Mouse (Mus musculus): ENCODE results near the gene Bloc1s2. TPM values are rescaled to one million over a fixed set of nuclear protein-coding genes. Genes with fewer than 3 reads are reported as not detected.
"Not testable (repeated sequence)": the region's sequence is repeated elsewhere in the genome, so short reads cannot be mapped to it uniquely, and the experiment has no call there.

The Bloc1s2 gene
- polyA plus RNA-seq, 1 experiment from 2014 or later: 91.9 TPM

GRCm38 (mm10) chr19:44148991-44149390 is 2.7 kb upstream of the Bloc1s2 start:
- no peak overlapping the region for H3K27ac ChIP-seq
- H3K36me3 ChIP-seq: no peaks in the 10 kb centered on the region
- ATAC-seq: no peak
- 0 out of 2 replicates have a peak, but pooled peaks cover 3% of the 10 kb centered on the region for H3K27me3 ChIP-seq (replicated peaks)
- H3K4me2 ChIP-seq (replicated peaks): no peak overlapping the region
- H3K9ac ChIP-seq: no peak overlapping the region
- no peaks in the 10 kb centered on the region for H3K9me3 ChIP-seq
- WGBS: 70% methylated on average over 2 of the region's 2 CpGs
- H3K4me3 ChIP-seq (replicated peaks): no peak overlapping the region
- H3K4me1 ChIP-seq (replicated peaks): peaks cover 7% of the 10 kb centered on the region; the same call in 1 of the 2 replicates

DNA sequence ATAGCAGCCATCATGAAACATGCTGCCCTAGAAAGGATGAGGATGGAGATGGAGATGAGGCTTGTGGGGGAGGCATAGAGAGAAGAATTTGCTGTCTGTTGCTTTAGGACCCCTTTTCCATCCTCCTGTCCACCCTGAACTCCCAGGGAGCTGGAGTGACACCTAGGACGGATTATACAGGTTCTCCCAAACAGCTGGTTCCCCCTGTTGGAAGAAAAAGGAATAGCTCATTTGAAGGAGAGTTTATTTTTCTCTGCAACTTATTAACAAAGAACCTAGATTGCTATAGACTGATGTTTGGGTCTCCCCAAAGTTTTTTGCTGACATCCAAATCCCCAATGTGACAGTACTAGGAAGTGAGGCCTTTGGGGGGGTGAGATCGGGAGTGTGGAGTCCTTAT is 2.1 kb upstream of the Bloc1s2 start:
- H3K4me1 ChIP-seq (replicated peaks): peaks cover 7% of the 10 kb centered on the region; the same call in 1 of the 2 replicates
- ATAC-seq: no peak
- H3K27ac ChIP-seq: no peak overlapping the region
- H3K27me3 ChIP-seq (replicated peaks): no peaks in the 10 kb centered on the region
- H3K9me3 ChIP-seq: no peaks in the 10 kb centered on the region
- no peak overlapping the region for H3K4me3 ChIP-seq (replicated peaks)
- no peaks in the 10 kb centered on the region for H3K36me3 ChIP-seq
- WGBS: 27% methylated on average over 2 of the region's 2 CpGs
- H3K9ac ChIP-seq: no peak overlapping the region
- no peak overlapping the region for H3K4me2 ChIP-seq (replicated peaks)

GRCm38 (mm10) chr19:44146951-44147350 is 705 bp upstream of the Bloc1s2 start:
- no peak for ATAC-seq
- H3K4me1 ChIP-seq (replicated peaks): peaks cover 7% of the 10 kb centered on the region; the same call in 1 of the 2 replicates
- WGBS: 94% methylated on average over 8 of the region's 8 CpGs
- no peaks in the 10 kb centered on the region for H3K9me3 ChIP-seq
- no peak overlapping the region for H3K27ac ChIP-seq
- H3K4me3 ChIP-seq (replicated peaks): no peak overlapping the region
- no peak overlapping the region for H3K4me2 ChIP-seq (replicated peaks)
- H3K36me3 ChIP-seq: peaks cover 10% of the 10 kb centered on the region
- no peak overlapping the region for H3K9ac ChIP-seq
- no peaks in the 10 kb centered on the region for H3K27me3 ChIP-seq (replicated peaks)

GRCm38 (mm10) chr19:44146568-44146879 is 278 bp upstream of the Bloc1s2 start:
- H3K27ac ChIP-seq: no peak overlapping the region
- H3K27me3 ChIP-seq (replicated peaks): no peaks in the 10 kb centered on the region
- H3K4me1 ChIP-seq (replicated peaks): peaks cover 7% of the 10 kb centered on the region; the same call in 1 of the 2 replicates
- peak overlapping the region; percentile 76 for H3K9ac ChIP-seq
- 55% methylated on average over 9 of the region's 9 CpGs for WGBS
- no peak for ATAC-seq
- peak overlapping the region; percentile 83 for H3K4me2 ChIP-seq (replicated peaks)
- H3K4me3 ChIP-seq (replicated peaks): peak overlapping the region; percentile 76
- peaks cover 14% of the 10 kb centered on the region for H3K36me3 ChIP-seq
- H3K9me3 ChIP-seq: no peaks in the 10 kb centered on the region

- H3K9me3 ChIP-seq: no peaks in the 10 kb centered on the region
- H3K9ac ChIP-seq: no peak overlapping the region
- peaks cover 7% of the 10 kb centered on the region; the same call in 1 of the 2 replicates for H3K4me1 ChIP-seq (replicated peaks)
- H3K4me3 ChIP-seq (replicated peaks): no peak overlapping the region
- no peak overlapping the region for H3K4me2 ChIP-seq (replicated peaks)
- H3K27ac ChIP-seq: no peak overlapping the region
- ATAC-seq: no peak
- H3K27me3 ChIP-seq (replicated peaks): no peaks in the 10 kb centered on the region
- peaks cover 23% of the 10 kb centered on the region for H3K36me3 ChIP-seq
- 82% methylated on average over 9 of the region's 9 CpGs for WGBS
These were observed 1.9 kb downstream of the Bloc1s2 start for GRCm38 (mm10) chr19:44144366-44144765.

- H3K27me3 ChIP-seq (replicated peaks): no peaks in the 10 kb centered on the region
- WGBS: 24% methylated on average over 7 of the region's 7 CpGs
- H3K4me3 ChIP-seq (replicated peaks): peak overlapping the region; percentile 16
- H3K27ac ChIP-seq: no peak overlapping the region
- ATAC-seq: 0 out of 2 replicates have a peak, but pooled peaks have one; percentile 30
- peak overlapping the region; percentile 68 for H3K4me2 ChIP-seq (replicated peaks)
- H3K4me1 ChIP-seq (replicated peaks): peaks cover 2% of the 10 kb centered on the region; the same call in 1 of the 2 replicates
- H3K9ac ChIP-seq: no peak overlapping the region
- peaks cover 11% of the 10 kb centered on the region for H3K36me3 ChIP-seq
- H3K9me3 ChIP-seq: no peaks in the 10 kb centered on the region
These were observed 10.2 kb downstream of the Bloc1s2 start for GRCm38 (mm10) chr19:44135960-44136485.

GRCm38 (mm10) chr19:44135072-44135959 is 10.9 kb downstream of the Bloc1s2 start, which contains the start of gene Cwf19l1:
Cwf19l1 (minus strand) TSS chr19:44135876.
- Histone ChIP-seq H3K27me3 (replicated peaks) (no peaks in the 10 kb centered on the region), H3K4me1 (replicated peaks) (peaks cover 2% of the 10 kb centered on the region; the same call in 1 of the 2 replicates), H3K4me2 (replicated peaks) (peak within 1 kb of the TSS; percentile 68), H3K9ac (peak within 1 kb of the TSS; percentile 64), H3K36me3 (peaks cover 15% of the 10 kb centered on the region), H3K27ac (peak within 1 kb of the TSS; percentile 90), H3K9me3 (no peaks in the 10 kb centered on the region), H3K4me3 (replicated peaks) (peak within 1 kb of the TSS; percentile 76)
- ATAC-seq: peak; percentile 95
- under 1% methylated on average over 45 of the region's 45 CpGs for WGBS

GRCm38 (mm10) chr19:44132917-44133316 is 13.3 kb downstream of the Bloc1s2 start:
- Histone ChIP-seq H3K9ac (no peak overlapping the region), H3K36me3 (peaks cover 5% of the 10 kb centered on the region; the same call in 1 of the 2 replicates), H3K27ac (no peak overlapping the region), H3K4me3 (replicated peaks) (no peak overlapping the region), H3K4me1 (replicated peaks) (peaks cover 2% of the 10 kb centered on the region; the same call in 1 of the 2 replicates), H3K9me3 (no peaks in the 10 kb centered on the region), H3K4me2 (replicated peaks) (no peak overlapping the region), H3K27me3 (replicated peaks) (no peaks in the 10 kb centered on the region)
- no peak for ATAC-seq
- WGBS: 89% methylated on average over 5 of the region's 5 CpGs

- no peak for ATAC-seq
- no peaks in the 10 kb centered on the region for H3K27me3 ChIP-seq (replicated peaks)
- H3K9me3 ChIP-seq: no peaks in the 10 kb centered on the region
- H3K4me3 ChIP-seq (replicated peaks): no peak overlapping the region
- WGBS: 78% methylated on average over 2 of the region's 2 CpGs
- peaks cover 16% of the 10 kb centered on the region for H3K36me3 ChIP-seq
- H3K4me1 ChIP-seq (replicated peaks): no peaks in the 10 kb centered on the region
- no peak overlapping the region for H3K4me2 ChIP-seq (replicated peaks)
- H3K27ac ChIP-seq: no peak overlapping the region
- no peak overlapping the region for H3K9ac ChIP-seq
These were observed 17.7 kb downstream of the Bloc1s2 start for GRCm38 (mm10) chr19:44128560-44128959.

- no peak overlapping the region for H3K4me3 ChIP-seq (replicated peaks)
- H3K27me3 ChIP-seq (replicated peaks): no peaks in the 10 kb centered on the region
- no peak overlapping the region for H3K9ac ChIP-seq
- peak; percentile 74 for ATAC-seq
- H3K36me3 ChIP-seq: peaks cover 22% of the 10 kb centered on the region
- WGBS: 74% methylated on average over 10 of the region's 10 CpGs
- no peak overlapping the region for H3K27ac ChIP-seq
- no peaks in the 10 kb centered on the region for H3K4me1 ChIP-seq (replicated peaks)
- no peaks in the 10 kb centered on the region for H3K9me3 ChIP-seq
- no peak overlapping the region for H3K4me2 ChIP-seq (replicated peaks)
These were observed 18.3 kb downstream of the Bloc1s2 start for GRCm38 (mm10) chr19:44127729-44128497.

- peaks cover 37% of the 10 kb centered on the region for H3K36me3 ChIP-seq
- H3K4me3 ChIP-seq (replicated peaks): no peak overlapping the region
- WGBS: 94% methylated on average over 7 of the region's 7 CpGs
- H3K4me1 ChIP-seq (replicated peaks): no peaks in the 10 kb centered on the region
- no peaks in the 10 kb centered on the region for H3K9me3 ChIP-seq
- H3K9ac ChIP-seq: no peak overlapping the region
- no peak overlapping the region for H3K27ac ChIP-seq
- H3K4me2 ChIP-seq (replicated peaks): no peak overlapping the region
- no peaks in the 10 kb centered on the region for H3K27me3 ChIP-seq (replicated peaks)
- no peak for ATAC-seq
These were observed 25.1 kb downstream of the Bloc1s2 start for GRCm38 (mm10) chr19:44121137-44121536.

GRCm38 (mm10) chr19:44120686-44121085 is 25.6 kb downstream of the Bloc1s2 start:
- H3K36me3 ChIP-seq: peaks cover 39% of the 10 kb centered on the region
- not testable (repeated sequence) for H3K27ac ChIP-seq; H3K4me2 ChIP-seq (replicated peaks); H3K27me3 ChIP-seq (replicated peaks); H3K4me1 ChIP-seq (replicated peaks); H3K9me3 ChIP-seq; ATAC-seq; H3K4me3 ChIP-seq (replicated peaks); H3K9ac ChIP-seq
- 95% methylated on average over 8 of the region's 9 CpGs for WGBS

All from intestine, embryonic 15.5 days (tissue).